Mouse (Mus musculus): ENCODE measurements around the gene Olfr118. TPM values are rescaled to one million over a fixed set of nuclear protein-coding genes. Genes with fewer than 3 reads are reported as not detected.

Gene Olfr118
- total RNA-seq (2023), result not detected

DNA sequence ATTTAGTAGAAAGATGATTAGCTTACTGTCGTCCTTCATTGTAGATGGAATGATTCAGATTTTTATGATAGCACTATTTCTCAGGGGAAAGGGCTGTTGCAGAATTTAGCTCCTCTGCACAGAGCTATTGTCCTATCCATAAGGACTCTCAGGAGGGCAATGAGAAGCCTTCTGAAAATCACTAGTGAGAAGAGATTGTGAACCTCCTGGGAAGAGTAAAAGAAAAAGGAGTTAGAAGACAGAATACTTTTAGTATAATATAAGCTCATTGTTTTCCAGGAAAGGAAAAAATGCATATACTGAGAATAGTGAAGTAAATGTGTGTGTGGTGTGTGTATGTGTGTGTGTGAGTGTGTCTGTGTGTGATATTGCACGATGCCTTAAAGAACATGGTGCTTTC lies at the start of gene Olfr118:
TSS of gene Olfr118 (plus strand) at position 301 of the 400 bp plus-strand sequence.

DNA sequence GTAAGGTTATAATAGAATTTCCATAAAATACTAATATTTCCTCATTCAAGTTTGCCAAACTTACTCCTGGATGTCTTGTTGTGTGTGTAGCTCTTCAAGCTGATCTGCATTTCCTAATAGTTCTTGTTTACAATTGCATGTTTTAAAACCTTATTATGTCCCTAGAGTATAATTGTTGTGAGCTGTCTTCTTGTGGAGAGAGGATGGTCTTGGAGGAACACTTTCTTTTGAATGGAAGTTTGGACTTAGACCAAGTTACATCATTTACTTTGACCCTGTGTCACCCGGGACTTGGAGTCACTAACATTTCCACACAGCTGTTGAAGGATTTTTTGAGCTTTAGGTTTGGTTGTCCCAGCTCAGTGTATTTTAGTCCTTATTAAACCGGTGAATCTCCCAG lies 39.8 kb upstream of the Olfr118 start, which contains the start of the genes Olfr115 and Olfr116:
TSS of gene Olfr115 (minus strand) at position 101 of the 400 bp plus-strand sequence.
TSS of gene Olfr116 (minus strand) at position 191 of the 400 bp plus-strand sequence.

DNA sequence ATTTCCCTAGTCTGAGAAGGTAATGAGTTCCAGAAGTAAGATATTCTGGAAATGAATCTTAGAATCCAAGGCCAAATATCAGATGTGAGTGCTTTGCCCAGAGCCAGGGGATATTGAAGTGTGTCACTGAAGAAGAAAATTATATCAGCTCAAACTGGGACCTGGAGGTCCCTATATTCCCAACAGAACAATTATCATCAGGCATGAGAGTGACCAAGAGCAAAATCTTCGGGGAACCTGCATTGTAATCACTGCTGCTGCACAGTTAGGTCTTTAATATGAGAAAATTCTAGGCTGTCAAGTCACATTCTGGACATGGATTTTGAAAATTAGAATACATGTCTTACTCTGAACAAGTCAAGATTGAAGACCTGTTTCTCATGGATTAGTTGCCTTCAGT lies 3.1 kb upstream of the Olfr118 start, which contains the start of gene Olfr117:
TSS of gene Olfr117 (minus strand) at position 101 of the 400 bp plus-strand sequence.

DNA sequence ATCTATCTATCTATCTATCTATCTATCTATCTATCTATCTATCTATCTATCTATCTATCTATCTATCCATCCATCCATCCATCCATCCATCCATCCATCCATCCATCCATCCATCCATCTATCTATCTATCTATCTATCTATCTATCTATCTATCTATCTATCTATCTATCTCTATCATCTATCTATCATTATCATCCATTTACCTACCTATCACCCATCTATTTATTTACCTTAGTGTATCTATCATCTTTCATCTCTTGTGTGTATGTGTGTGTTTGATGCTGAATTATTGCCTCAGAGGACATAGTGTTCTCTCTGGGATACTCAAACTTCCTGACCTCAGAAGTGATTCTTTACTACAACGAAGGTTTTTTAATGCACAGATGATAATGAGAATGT lies 29.5 kb downstream of the Olfr118 start, which contains the start of gene Olfr119:
TSS of gene Olfr119 (plus strand) at position 301 of the 400 bp plus-strand sequence.

DNA sequence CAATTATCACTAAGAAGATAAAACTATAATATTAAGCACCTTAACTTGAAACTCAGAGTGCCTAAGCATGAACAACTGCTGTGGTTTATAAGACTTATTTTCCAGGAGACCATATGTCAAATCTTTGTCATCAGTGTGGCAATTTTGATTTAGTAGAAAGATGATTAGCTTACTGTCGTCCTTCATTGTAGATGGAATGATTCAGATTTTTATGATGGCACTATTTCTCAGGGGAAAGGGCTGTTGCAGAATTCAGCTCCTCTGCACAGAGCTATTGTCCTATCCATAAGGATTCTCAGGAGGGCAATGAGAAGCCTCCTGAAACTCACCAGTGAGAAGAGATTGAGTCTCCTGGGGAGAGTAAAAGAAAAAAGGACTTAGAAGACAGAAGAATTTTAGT lies 54.7 kb downstream of the Olfr118 start, which contains the start of gene Olfr120:
TSS of gene Olfr120 (plus strand) at position 301 of the 400 bp plus-strand sequence.

Other genes starting within 250 kb of the Olfr118 start
- not detected for gene Olfr108, start 221.5 kb upstream of the Olfr118 start, total RNA-seq (2023)
- gene Olfr109, start 208.1 kb upstream of the Olfr118 start, total RNA-seq (2023), result not detected
- 1 to 10 TPM; 7.7 to 9.7 TPM for gene H2-M2, start 183.4 kb upstream of the Olfr118 start, total RNA-seq (2023)
- gene Olfr110, start 174.5 kb upstream of the Olfr118 start, total RNA-seq (2023), result under 1 TPM in 1 of 2 experiments, not detected in 1; 0.64 TPM
- 1 to 10 TPM in 1 of 2 experiments, under 1 TPM in 1; 0.68 to 1.2 TPM for gene Olfr111, start 159.0 kb upstream of the Olfr118 start, total RNA-seq (2023)
- gene Olfr112, start 97.5 kb upstream of the Olfr118 start, total RNA-seq (2023), result not detected
- not detected for gene Olfr113, start 89.3 kb upstream of the Olfr118 start, total RNA-seq (2023)
- gene Olfr114, start 74.2 kb upstream of the Olfr118 start, total RNA-seq (2023), result not detected
- gene Olfr115, start 39.9 kb upstream of the Olfr118 start, total RNA-seq (2023), result not detected
- gene Olfr116, start 39.8 kb upstream of the Olfr118 start, total RNA-seq (2023), result not detected
- gene Olfr117, start 3.2 kb upstream of the Olfr118 start, total RNA-seq (2023), result not detected
- gene Olfr119, start 29.6 kb downstream of the Olfr118 start, total RNA-seq (2023), result not detected
- gene Olfr120, start 54.8 kb downstream of the Olfr118 start, total RNA-seq (2023), result not detected
- gene Olfr121, start 81.9 kb downstream of the Olfr118 start, total RNA-seq (2023), result not detected
- gene Olfr122, start 101.6 kb downstream of the Olfr118 start, total RNA-seq (2023), result not detected
- not detected for gene Olfr123, start 126.5 kb downstream of the Olfr118 start, total RNA-seq (2023)
- not detected for gene Olfr124, start 132.9 kb downstream of the Olfr118 start, total RNA-seq (2023)
- not detected for gene Olfr125, start 166.0 kb downstream of the Olfr118 start, total RNA-seq (2023)
- not detected for gene Olfr126, start 180.5 kb downstream of the Olfr118 start, total RNA-seq (2023)
- not detected for gene Olfr127, start 233.4 kb downstream of the Olfr118 start, total RNA-seq (2023)